Mouse (Mus musculus) heart, embryonic 11.5 days (tissue): ENCODE data around the gene Sh3pxd2a. TPM values are rescaled to one million over a fixed set of nuclear protein-coding genes. Genes with fewer than 3 reads are reported as not detected.

Experiments
- ATAC-seq: fragments of 200-750 bp; cut with Nextera tagmentation; replicated peaks from 2 replicates; pipeline ENCODE4 v1.8.0; 2017; ENCODE audit warnings: moderate library complexity; ENCODE audit not compliant: insufficient number of reproducible peaks, low FRiP score, low TSS enrichment
- H3K27ac ChIP-seq: fragments of 300-500 bp; sonication (generic); 2 replicates; pipeline ENCODE4 v1.5.1; 2014; ENCODE audit warnings: mild to moderate bottlenecking, low read depth, low read length
- H3K27me3 ChIP-seq: fragments of 300-500 bp; sonication (generic); 2 replicates; pipeline ENCODE4 v1.6.1; 2014; ENCODE audit warnings: mild to moderate bottlenecking, low read length, mixed read lengths; ENCODE audit not compliant: control insufficient read depth, insufficient read depth
- H3K36me3 ChIP-seq: fragments of 300-500 bp; sonication (generic); 2 replicates; pipeline ENCODE4 v1.6.1; 2014; ENCODE audit warnings: mild to moderate bottlenecking, low read length, moderate library complexity, mixed read lengths; ENCODE audit not compliant: control insufficient read depth, insufficient read depth
- H3K4me1 ChIP-seq: fragments of 300-500 bp; sonication (generic); 2 replicates; pipeline ENCODE4 v1.6.1; 2014; ENCODE audit warnings: low read length; ENCODE audit not compliant: control insufficient read depth, insufficient read depth
- H3K4me2 ChIP-seq: fragments of 300-500 bp; sonication (generic); 2 replicates; pipeline ENCODE4 v1.6.1; 2014; ENCODE audit warnings: mild to moderate bottlenecking, moderate library complexity
- H3K4me3 ChIP-seq: fragments of 300-500 bp; sonication (generic); 2 replicates; pipeline ENCODE4 v1.5.1; 2014; ENCODE audit warnings: low read depth, low read length
- H3K9ac ChIP-seq: fragments of 300-500 bp; sonication (generic); 2 replicates; pipeline ENCODE4 v1.6.1; 2014; ENCODE audit warnings: mild to moderate bottlenecking, low read depth, low read length, moderate library complexity
- H3K9me3 ChIP-seq: fragments of 300-500 bp; sonication (generic); replicated peaks from 2 replicates; pipeline ENCODE4 v1.6.1; 2016; ENCODE audit warnings: low read length; ENCODE audit not compliant: control insufficient read depth
- WGBS: fragments of 180-500 bp; shearing (Covaris S2); extraction: QIAGEN DNeasy Blood & Tissue Kit; methylation state at CpG from one replicate; pipeline ENCODE4 v1.1.7; 2014; ENCODE audit not compliant: insufficient replicate concordance; 5-methylcytosine and 5-hydroxymethylcytosine counted together
- polyA plus RNA-seq: library from polyadenylated mRNA; unstranded; fragments of >200 nt; fragmentation: Nextera tagmentation; extraction: Ambion mirVana; gene quantifications from 2 replicates; pipeline ENCODE4 v1.2.1, GENCODE M21; 2014

Sh3pxd2a gene
- polyA plus RNA-seq, 1 experiment from 2014 or later, result 10.1 TPM

DNA sequence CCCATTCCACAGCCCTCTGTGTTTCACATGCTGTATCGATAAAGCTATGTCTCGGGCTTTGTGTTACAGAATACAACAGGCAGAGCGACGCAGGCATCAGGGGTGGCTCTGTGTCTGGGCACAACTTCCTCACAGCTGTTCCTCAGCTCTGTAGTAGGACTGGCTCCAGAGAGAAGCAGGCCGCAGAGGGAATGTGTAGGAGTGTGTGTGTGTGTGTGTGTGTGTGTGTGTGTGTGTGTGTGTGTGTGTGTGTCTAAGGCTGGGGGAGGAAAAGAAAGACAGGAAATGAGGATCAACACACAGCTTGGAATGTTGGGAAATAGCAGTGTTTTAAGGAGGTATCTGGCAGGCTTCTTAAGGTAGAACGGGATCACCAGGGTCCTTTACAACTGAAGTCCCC lies 187.5 kb downstream of the Sh3pxd2a start:
- H3K9me3 ChIP-seq, result 0 out of 2 replicates have a peak, but pooled peaks cover 3% of the 10 kb centered on the region
- peaks cover 52% of the 10 kb centered on the region for H3K36me3 ChIP-seq
- no peak overlapping the region for H3K4me3 ChIP-seq
- no peaks in the 10 kb centered on the region for H3K27me3 ChIP-seq
- H3K4me2 ChIP-seq, result no peak overlapping the region
- peaks cover 27% of the 10 kb centered on the region for H3K4me1 ChIP-seq
- H3K27ac ChIP-seq, result 0 out of 2 replicates have a peak overlapping the region, but pooled peaks have one; percentile 25
- no peak overlapping the region for H3K9ac ChIP-seq
- 70% methylated on average over 6 of the region's 6 CpGs for WGBS
- ATAC-seq, result no peak

DNA sequence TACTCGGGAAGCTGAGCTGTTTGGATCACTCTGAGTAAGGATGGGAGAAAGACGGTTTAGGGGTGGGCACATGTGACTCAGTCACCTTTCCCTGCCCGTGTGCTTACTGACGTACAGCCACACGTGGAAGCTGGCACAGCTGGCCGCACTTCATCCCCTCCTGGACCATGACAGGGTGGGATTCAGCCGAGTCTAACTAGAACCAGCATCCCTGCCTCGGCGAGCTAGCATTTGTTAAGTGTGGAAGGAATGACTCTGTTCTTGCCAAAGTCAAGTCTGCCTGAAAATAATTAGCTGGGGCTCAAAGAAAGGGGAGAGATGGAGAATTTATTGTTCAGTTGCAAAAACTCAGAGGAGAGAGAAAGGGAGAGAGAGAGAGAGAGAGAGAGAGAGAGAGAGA lies 193.7 kb downstream of the Sh3pxd2a start:
- Histone ChIP-seq H3K27me3 (no peaks in the 10 kb centered on the region), H3K4me2 (no peak overlapping the region), H3K4me3 (no peak overlapping the region), H3K4me1 (no peaks in the 10 kb centered on the region), H3K9ac (no peak overlapping the region), H3K27ac (no peak overlapping the region), H3K36me3 (peaks cover 56% of the 10 kb centered on the region), H3K9me3 (no peaks in the 10 kb centered on the region)
- WGBS, result 85% methylated on average over 9 of the region's 9 CpGs
- ATAC-seq, result no peak

DNA sequence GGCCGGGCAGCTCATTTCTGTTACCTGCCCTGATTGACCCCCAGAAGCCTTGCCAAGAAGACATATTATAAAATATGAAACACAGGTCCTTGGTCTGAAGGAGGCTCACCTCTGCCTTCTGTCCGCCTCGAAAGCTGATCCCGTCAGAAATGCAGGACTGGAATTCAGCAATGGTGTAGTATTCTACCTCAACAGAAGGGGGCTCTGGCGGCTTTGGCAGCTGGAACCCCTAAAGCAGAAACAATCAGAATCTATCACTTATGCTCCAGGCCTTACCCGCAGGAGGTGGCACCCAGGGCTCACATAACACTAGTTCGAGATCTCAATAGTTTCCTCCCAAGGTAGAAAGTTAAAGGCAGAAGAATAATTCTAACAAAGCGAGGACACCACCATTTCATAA lies 194.5 kb downstream of the Sh3pxd2a start:
- no peak overlapping the region for H3K9ac ChIP-seq

DNA sequence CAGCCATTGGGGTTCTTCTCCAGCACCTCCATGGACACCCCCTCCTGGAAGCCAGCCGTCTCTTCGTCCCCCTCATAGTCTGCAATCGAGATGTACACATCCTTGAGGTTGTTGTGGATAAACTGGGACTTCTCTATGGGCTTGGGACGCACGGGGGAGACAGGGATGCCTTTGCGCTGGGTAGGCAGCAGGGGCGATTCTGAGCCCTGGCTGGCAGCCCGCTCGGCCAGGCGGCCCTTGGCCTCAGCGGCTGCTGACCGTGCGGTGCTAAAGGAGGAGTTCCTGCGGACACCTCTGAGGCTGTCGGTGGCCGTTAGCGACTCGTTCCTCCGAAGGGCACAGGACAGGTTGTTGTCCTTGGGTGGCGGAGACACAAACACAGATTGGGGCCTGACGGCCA lies 197.1 kb downstream of the Sh3pxd2a start:
- no peaks in the 10 kb centered on the region; the same call in 1 of the 2 replicates for H3K4me1 ChIP-seq
- H3K4me2 ChIP-seq, result no peak overlapping the region
- H3K27ac ChIP-seq, result no peak overlapping the region
- H3K36me3 ChIP-seq, result peaks cover 34% of the 10 kb centered on the region
- no peak overlapping the region for H3K4me3 ChIP-seq
- no peaks in the 10 kb centered on the region for H3K9me3 ChIP-seq
- no peak for ATAC-seq
- no peak overlapping the region for H3K9ac ChIP-seq
- no peaks in the 10 kb centered on the region for H3K27me3 ChIP-seq
- WGBS, result 84% methylated on average over 21 of the region's 21 CpGs

More for the DNA sequence above, 194.5 kb downstream of the Sh3pxd2a start:
- Histone ChIP-seq H3K9me3 (no peaks in the 10 kb centered on the region), H3K4me3 (no peak overlapping the region), H3K4me2 (no peak overlapping the region), H3K4me1 (no peaks in the 10 kb centered on the region; the same call in 1 of the 2 replicates), H3K36me3 (peaks cover 56% of the 10 kb centered on the region), H3K27me3 (no peaks in the 10 kb centered on the region), H3K27ac (no peak overlapping the region)
- 63% methylated on average over 8 of the region's 8 CpGs for WGBS
- no peak for ATAC-seq

DNA sequence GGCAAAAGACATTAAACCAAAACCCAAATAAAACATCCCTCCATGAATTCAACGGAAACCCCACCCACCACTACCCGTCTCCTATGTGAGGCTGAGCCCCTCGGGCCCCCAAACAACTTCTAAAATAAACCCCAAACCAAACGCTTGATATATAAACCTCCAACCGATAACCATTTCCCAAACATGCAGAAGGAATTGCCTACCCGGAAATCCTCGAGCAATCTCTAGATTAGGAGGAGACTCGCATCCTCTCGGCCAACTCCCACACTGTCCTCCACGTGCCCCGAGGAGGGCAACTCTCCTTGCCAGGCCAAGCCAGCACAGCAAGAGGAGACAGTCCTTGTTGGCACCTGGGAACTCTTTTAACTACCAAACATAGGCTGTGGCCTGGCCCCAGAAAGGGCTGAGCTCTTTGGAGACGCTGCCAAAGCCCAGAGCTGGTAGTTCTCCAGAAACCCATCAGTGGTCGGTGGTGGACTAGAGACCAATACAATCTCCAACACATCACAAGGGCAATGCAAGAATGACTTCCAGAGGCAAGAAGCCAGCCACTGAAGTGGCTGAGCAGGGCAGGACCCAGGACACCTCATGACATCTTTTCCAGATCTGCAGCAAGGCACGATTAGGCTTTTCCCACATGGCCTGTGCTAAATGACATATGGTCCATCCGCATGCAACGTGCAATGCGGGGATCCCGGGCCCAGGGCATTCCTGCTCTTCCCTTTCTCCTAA lies 198.0 kb downstream of the Sh3pxd2a start:
- Histone ChIP-seq H3K36me3 (peaks cover 29% of the 10 kb centered on the region), H3K27ac (no peak overlapping the region), H3K9me3 (no peaks in the 10 kb centered on the region), H3K4me2 (no peak overlapping the region), H3K4me1 (no peaks in the 10 kb centered on the region; the same call in 1 of the 2 replicates), H3K4me3 (no peak overlapping the region), H3K9ac (no peak overlapping the region), H3K27me3 (no peaks in the 10 kb centered on the region)
- no peak for ATAC-seq
- WGBS, result 82% methylated on average over 18 of the region's 18 CpGs

DNA sequence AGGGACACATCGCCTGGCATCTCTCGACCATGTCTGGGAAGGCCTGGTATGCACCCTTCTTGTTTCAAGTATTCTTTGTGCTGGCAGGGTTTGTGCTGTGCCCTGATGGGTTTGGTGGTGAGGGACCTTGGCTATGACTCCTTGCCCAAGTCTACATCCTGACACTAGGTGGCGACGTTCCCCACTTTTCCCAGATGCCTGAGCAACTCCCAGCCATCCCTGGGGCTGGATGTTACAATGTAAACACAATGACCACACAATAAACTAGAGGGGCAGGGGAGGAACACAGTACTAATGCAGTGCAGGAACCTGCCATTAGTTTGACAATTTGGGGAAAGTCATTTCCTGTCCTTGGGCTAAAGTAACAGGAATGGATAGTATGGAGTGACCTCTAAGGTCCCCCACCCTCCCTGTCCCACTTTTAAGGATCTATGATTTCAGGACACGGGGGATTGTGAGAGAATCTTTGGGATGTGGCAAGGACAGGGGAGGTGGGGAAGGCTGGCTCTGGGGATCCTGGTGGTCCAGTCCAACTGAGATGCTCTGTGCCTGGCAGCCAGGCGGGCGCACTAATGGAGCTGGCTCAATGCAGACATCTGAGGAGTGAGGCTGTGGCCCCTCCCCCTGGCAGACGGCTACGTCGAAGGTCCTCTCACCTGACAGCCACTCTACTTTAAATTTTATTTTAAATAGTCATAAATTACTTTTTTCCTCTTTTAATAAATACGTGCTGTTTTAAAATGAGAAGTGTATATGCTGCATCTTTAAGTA lies 199.7 kb downstream of the Sh3pxd2a start:
- Histone ChIP-seq H3K9ac (no peak overlapping the region), H3K9me3 (no peaks in the 10 kb centered on the region), H3K4me1 (no peaks in the 10 kb centered on the region; the same call in 1 of the 2 replicates), H3K27me3 (no peaks in the 10 kb centered on the region), H3K4me2 (no peak overlapping the region), H3K36me3 (peaks cover 27% of the 10 kb centered on the region), H3K4me3 (no peak overlapping the region), H3K27ac (no peak overlapping the region)
- ATAC-seq, result no peak
- WGBS, result 42% methylated on average over 11 of the region's 11 CpGs

DNA sequence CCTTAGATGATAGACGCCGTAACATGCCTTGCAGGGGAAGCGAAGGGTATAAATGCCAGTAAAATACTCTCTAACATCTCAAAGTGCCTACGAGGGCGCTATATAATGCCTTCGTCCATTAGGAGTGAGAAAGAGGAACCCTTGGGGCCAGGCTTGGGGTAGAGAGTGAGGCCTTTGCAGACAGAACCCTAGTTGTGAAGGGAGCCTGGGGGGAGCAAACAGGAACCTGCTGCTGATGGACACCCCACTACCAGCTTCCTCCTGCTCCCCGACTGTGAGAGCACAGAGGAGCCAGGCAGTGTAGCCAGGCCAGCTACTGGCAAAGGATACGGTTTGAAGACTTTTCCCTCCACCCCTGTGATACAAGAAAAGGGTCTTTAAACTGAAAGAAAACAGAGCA lies 200.6 kb downstream of the Sh3pxd2a start:
- Histone ChIP-seq H3K27ac (no peak overlapping the region), H3K9ac (no peak overlapping the region), H3K4me3 (no peak overlapping the region), H3K9me3 (no peaks in the 10 kb centered on the region), H3K4me2 (no peak overlapping the region), H3K36me3 (peaks cover 21% of the 10 kb centered on the region), H3K27me3 (no peaks in the 10 kb centered on the region), H3K4me1 (no peaks in the 10 kb centered on the region; the same call in 1 of the 2 replicates)
- ATAC-seq, result no peak
- 87% methylated on average over 8 of the region's 8 CpGs for WGBS

DNA sequence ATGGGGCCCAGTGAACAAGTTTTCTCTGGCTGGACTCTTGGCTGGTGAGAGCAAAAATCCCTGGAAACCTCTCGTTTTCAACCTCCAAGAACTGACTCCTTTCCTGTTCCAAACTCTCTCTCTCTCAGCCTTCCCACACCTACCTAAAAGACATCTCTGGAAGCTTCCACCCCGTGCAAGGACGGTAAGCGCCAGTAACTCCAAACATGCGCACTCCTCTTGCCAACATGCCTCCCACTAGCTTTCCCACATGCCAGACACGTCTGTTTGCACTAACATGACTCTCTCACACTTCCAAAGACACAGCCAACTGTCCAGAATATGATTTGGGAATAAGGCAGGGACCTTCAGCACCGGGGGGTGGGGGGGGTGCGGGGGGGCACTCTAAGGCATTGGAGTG lies 203.0 kb downstream of the Sh3pxd2a start:
- Histone ChIP-seq H3K36me3 (no peaks in the 10 kb centered on the region), H3K27me3 (no peaks in the 10 kb centered on the region), H3K9me3 (no peaks in the 10 kb centered on the region), H3K4me3 (no peak overlapping the region), H3K4me2 (no peak overlapping the region), H3K4me1 (no peaks in the 10 kb centered on the region; the same call in 1 of the 2 replicates), H3K27ac (no peak overlapping the region), H3K9ac (no peak overlapping the region)
- 80% methylated on average over 8 of the region's 8 CpGs for WGBS
- no peak for ATAC-seq
